Mouse (Mus musculus): ENCODE measurements at regions not wholly inside any gene's neighbourhood (a gene's known extent, or its start where the extent isn't known, plus 50 kb on each side); places are given as distances from the start of the nearest gene placed in this dataset.

DNA sequence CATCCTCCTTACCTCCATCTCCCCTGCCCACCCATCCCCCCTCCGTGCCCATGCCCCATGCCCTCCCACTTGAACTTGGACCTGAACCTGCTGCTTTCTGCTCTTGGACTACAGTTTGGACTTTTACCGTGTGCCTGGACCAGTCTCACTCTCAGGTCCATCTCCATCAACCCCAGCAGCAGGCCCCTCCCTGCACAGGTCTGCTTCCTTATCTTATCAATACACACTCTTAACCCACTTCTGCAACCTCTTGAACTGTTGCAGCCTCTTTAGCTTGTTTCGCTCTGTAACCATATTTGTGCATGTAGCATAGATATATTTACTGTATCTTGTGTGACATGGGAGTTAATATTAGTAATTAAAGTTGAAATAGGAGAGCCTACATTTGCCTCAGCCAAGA, 457.8 kb upstream of the Kcnab2 start:
- Histone ChIP-seq H3ac (ENCODE audit: control insufficient read depth, insufficient read length, low read depth) (no peak overlapping the region), H3K27me3 (ENCODE audit: control insufficient read depth, insufficient read depth, insufficient read length) (no peaks in the 10 kb centered on the region), H3K79me2 (ENCODE audit: control insufficient read depth, insufficient read depth) (no peaks in the 10 kb centered on the region), H3K36me3 (ENCODE audit: control insufficient read depth, insufficient read depth) (no peaks in the 10 kb centered on the region), H3K4me3 (ENCODE audit: insufficient read depth, poor library complexity, severe bottlenecking) (no peak overlapping the region), H3K79me3 (ENCODE audit: low read depth) (no peaks in the 10 kb centered on the region)
- no peak for TF ChIP-seq MAX (IDR thresholded peaks at IDR 0.05)
- TF ChIP-seq CEBPB (IDR thresholded peaks at IDR 0.05; ENCODE audit: low read depth), result no peak
- no peak for TF ChIP-seq FOSL1 (IDR thresholded peaks at IDR 0.05; ENCODE audit: insufficient read depth, low read length, poor library complexity, severe bottlenecking)
- TF ChIP-seq MYOG (IDR thresholded peaks at IDR 0.05; ENCODE audit: control insufficient read depth, extremely low read depth, insufficient read length), result no peak
- no peak for TF ChIP-seq MYOD1 (IDR thresholded peaks at IDR 0.05; ENCODE audit: control insufficient read depth, insufficient read length, low read depth)
- no peak for TF ChIP-seq CTCF (IDR thresholded peaks at IDR 0.05; ENCODE audit: control insufficient read depth, insufficient read depth, insufficient read length)
- no peak for TF ChIP-seq USF1 (IDR thresholded peaks at IDR 0.05; ENCODE audit: low read depth)

- TF ChIP-seq FOSL1 (IDR thresholded peaks at IDR 0.05; ENCODE audit: insufficient read depth, low read length, poor library complexity, severe bottlenecking) (no peak), USF1 (IDR thresholded peaks at IDR 0.05; ENCODE audit: low read depth) (no peak), CTCF (IDR thresholded peaks at IDR 0.05; ENCODE audit: control insufficient read depth, insufficient read depth, insufficient read length) (no peak), MYOG (IDR thresholded peaks at IDR 0.05; ENCODE audit: control insufficient read depth, extremely low read depth, insufficient read length) (no peak), MYOD1 (IDR thresholded peaks at IDR 0.05; ENCODE audit: control insufficient read depth, insufficient read length, low read depth) (no peak), CEBPB (IDR thresholded peaks at IDR 0.05; ENCODE audit: low read depth) (no peak), MAX (IDR thresholded peaks at IDR 0.05) (no peak)
- Histone ChIP-seq H3ac (ENCODE audit: control insufficient read depth, insufficient read length, low read depth) (no peak overlapping the region), H3K79me2 (ENCODE audit: control insufficient read depth, insufficient read depth) (no peaks in the 10 kb centered on the region), H3K27me3 (ENCODE audit: control insufficient read depth, insufficient read depth, insufficient read length) (no peaks in the 10 kb centered on the region), H3K4me3 (ENCODE audit: insufficient read depth, poor library complexity, severe bottlenecking) (no peak overlapping the region), H3K36me3 (ENCODE audit: control insufficient read depth, insufficient read depth) (no peaks in the 10 kb centered on the region), H3K79me3 (ENCODE audit: low read depth) (no peaks in the 10 kb centered on the region)
These were observed 450.8 kb upstream of the Kcnab2 start for GRCm38 (mm10) chr4:152928422-152928985.

DNA sequence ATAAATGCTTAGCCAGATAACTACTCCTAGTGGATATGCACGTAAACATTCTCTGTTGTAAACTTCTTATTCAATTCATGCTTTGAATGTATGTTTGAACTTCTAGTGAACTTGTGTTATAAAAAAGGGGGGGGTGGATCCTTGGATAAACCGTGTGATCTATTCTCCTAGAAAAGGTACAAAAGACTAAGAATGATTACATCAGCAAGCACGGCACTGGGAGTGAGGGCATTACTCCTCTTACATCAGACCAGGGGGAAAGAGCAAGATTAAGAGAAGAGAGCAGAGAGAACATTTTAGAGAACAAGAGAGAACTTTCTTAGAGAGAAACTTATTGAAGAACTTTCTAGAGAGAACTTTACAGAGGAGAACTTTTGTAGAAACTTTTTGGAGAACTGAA, 442.6 kb upstream of the Kcnab2 start:
- no peaks in the 10 kb centered on the region for H3K79me2 ChIP-seq (ENCODE audit: control insufficient read depth, insufficient read depth)
- no peaks in the 10 kb centered on the region for H3K79me3 ChIP-seq (ENCODE audit: low read depth)
- H3K27me3 ChIP-seq (ENCODE audit: control insufficient read depth, insufficient read depth, insufficient read length), result no peaks in the 10 kb centered on the region
- no peaks in the 10 kb centered on the region for H3K36me3 ChIP-seq (ENCODE audit: control insufficient read depth, insufficient read depth)
- H3ac ChIP-seq (ENCODE audit: control insufficient read depth, insufficient read length, low read depth), result no peak overlapping the region
- no peak overlapping the region for H3K4me3 ChIP-seq (ENCODE audit: insufficient read depth, poor library complexity, severe bottlenecking)
- TF ChIP-seq MYOG (IDR thresholded peaks at IDR 0.05; ENCODE audit: control insufficient read depth, extremely low read depth, insufficient read length), result no peak

GRCm38 (mm10) chr4:152919851-152920250, 442.2 kb upstream of the Kcnab2 start:
- Histone ChIP-seq H3ac (ENCODE audit: control insufficient read depth, insufficient read length, low read depth) (no peak overlapping the region), H3K79me3 (ENCODE audit: low read depth) (no peaks in the 10 kb centered on the region), H3K27me3 (ENCODE audit: control insufficient read depth, insufficient read depth, insufficient read length) (no peaks in the 10 kb centered on the region), H3K36me3 (ENCODE audit: control insufficient read depth, insufficient read depth) (no peaks in the 10 kb centered on the region), H3K4me3 (ENCODE audit: insufficient read depth, poor library complexity, severe bottlenecking) (no peak overlapping the region), H3K79me2 (ENCODE audit: control insufficient read depth, insufficient read depth) (no peaks in the 10 kb centered on the region)
- TF ChIP-seq MAX (IDR thresholded peaks at IDR 0.05) (no peak), CTCF (IDR thresholded peaks at IDR 0.05; ENCODE audit: control insufficient read depth, insufficient read depth, insufficient read length) (no peak), CEBPB (IDR thresholded peaks at IDR 0.05; ENCODE audit: low read depth) (no peak), MYOG (IDR thresholded peaks at IDR 0.05; ENCODE audit: control insufficient read depth, extremely low read depth, insufficient read length) (no peak)

- H3K27me3 ChIP-seq (ENCODE audit: control insufficient read depth, insufficient read depth, insufficient read length), result no peaks in the 10 kb centered on the region
- H3K79me3 ChIP-seq (ENCODE audit: low read depth), result no peaks in the 10 kb centered on the region
- H3K36me3 ChIP-seq (ENCODE audit: control insufficient read depth, insufficient read depth), result no peaks in the 10 kb centered on the region
- H3K79me2 ChIP-seq (ENCODE audit: control insufficient read depth, insufficient read depth), result no peaks in the 10 kb centered on the region
- no peak overlapping the region for H3K4me3 ChIP-seq (ENCODE audit: insufficient read depth, poor library complexity, severe bottlenecking)
- no peak overlapping the region for H3ac ChIP-seq (ENCODE audit: control insufficient read depth, insufficient read length, low read depth)
- TF ChIP-seq MYOG (IDR thresholded peaks at IDR 0.05; ENCODE audit: control insufficient read depth, extremely low read depth, insufficient read length), result no peak
- TF ChIP-seq MYOD1 (IDR thresholded peaks at IDR 0.05; ENCODE audit: control insufficient read depth, insufficient read length, low read depth), result no peak
- no peak for TF ChIP-seq CEBPB (IDR thresholded peaks at IDR 0.05; ENCODE audit: low read depth)
- no peak for TF ChIP-seq USF1 (IDR thresholded peaks at IDR 0.05; ENCODE audit: low read depth)
- TF ChIP-seq MAX (IDR thresholded peaks at IDR 0.05), result no peak
- no peak for TF ChIP-seq CTCF (IDR thresholded peaks at IDR 0.05; ENCODE audit: control insufficient read depth, insufficient read depth, insufficient read length)
- no peak for TF ChIP-seq FOSL1 (IDR thresholded peaks at IDR 0.05; ENCODE audit: insufficient read depth, low read length, poor library complexity, severe bottlenecking)
These were observed 438.9 kb upstream of the Kcnab2 start for GRCm38 (mm10) chr4:152916576-152916975.

- no peaks in the 10 kb centered on the region for H3K79me2 ChIP-seq (ENCODE audit: control insufficient read depth, insufficient read depth)
- no peaks in the 10 kb centered on the region for H3K27me3 ChIP-seq (ENCODE audit: control insufficient read depth, insufficient read depth, insufficient read length)
- no peaks in the 10 kb centered on the region for H3K36me3 ChIP-seq (ENCODE audit: control insufficient read depth, insufficient read depth)
- H3K79me3 ChIP-seq (ENCODE audit: low read depth), result no peaks in the 10 kb centered on the region
- H3K4me3 ChIP-seq (ENCODE audit: insufficient read depth, poor library complexity, severe bottlenecking), result no peak overlapping the region
- no peak for TF ChIP-seq FOSL1 (IDR thresholded peaks at IDR 0.05; ENCODE audit: insufficient read depth, low read length, poor library complexity, severe bottlenecking)
- TF ChIP-seq CEBPB (IDR thresholded peaks at IDR 0.05; ENCODE audit: low read depth), result no peak
- no peak for TF ChIP-seq USF1 (IDR thresholded peaks at IDR 0.05; ENCODE audit: low read depth)
- no peak for TF ChIP-seq MAX (IDR thresholded peaks at IDR 0.05)
- TF ChIP-seq MYOG (IDR thresholded peaks at IDR 0.05; ENCODE audit: control insufficient read depth, extremely low read depth, insufficient read length), result no peak
- no peak for TF ChIP-seq MYOD1 (IDR thresholded peaks at IDR 0.05; ENCODE audit: control insufficient read depth, insufficient read length, low read depth)
- no peak for TF ChIP-seq CTCF (IDR thresholded peaks at IDR 0.05; ENCODE audit: control insufficient read depth, insufficient read depth, insufficient read length)
- H3ac ChIP-seq (ENCODE audit: control insufficient read depth, insufficient read length, low read depth), result no peak overlapping the region
These were observed 435.8 kb upstream of the Kcnab2 start for GRCm38 (mm10) chr4:152913497-152913896.

Measured in C2C12 (cell line).